Mouse (Mus musculus) MEL (cell line): ENCODE measurements at regions not wholly inside any gene's neighbourhood (a gene's known extent, or its start where the extent isn't known, plus 50 kb on each side); places are given as distances from the start of the nearest gene placed in this dataset.

Experiments
- DNase-seq: peaks from one replicate; pipeline ENCODE4 v3.0.0; 2011; ENCODE audit warnings: low read depth, low spot score
- H3K27ac ChIP-seq: 2 replicates; pipeline ENCODE4 v1.5.1; 2012; ENCODE audit warnings: low read depth, mild to moderate bottlenecking, control low read depth, low read length, moderate library complexity; ENCODE audit not compliant: control insufficient read depth
- H3K27me3 ChIP-seq, 2 experiments: fragments of 150-350 bp in 1 of 2; sonication (generic) in 1 of 2; 2 replicates each; pipeline ENCODE4 v1.6.1; 2012; ENCODE audit warnings: low read length in 2 of 2, mild to moderate bottlenecking in 2 of 2, improper control_type of control experiment in 1 of 2, moderate library complexity in 1 of 2; ENCODE audit not compliant: insufficient read depth in 2 of 2, control insufficient read depth in 1 of 2
- H3K36me3 ChIP-seq, 2 experiments: 2 replicates each; pipeline ENCODE4 v1.6.1; 2012 to 2014; ENCODE audit warnings: low read length in 2 of 2, improper control_type of control experiment in 1 of 2, inconsistent platforms in 1 of 2, mild to moderate bottlenecking in 1 of 2; ENCODE audit not compliant: insufficient read depth in 2 of 2, control insufficient read depth in 1 of 2
- H3K4me1 ChIP-seq, 2 experiments: fragments of 150-350 bp in 1 of 2; sonication (generic) in 1 of 2; 2 replicates each; pipeline ENCODE4 v1.6.1; 2012; ENCODE audit warnings: low read length in 2 of 2, improper control_type of control experiment in 1 of 2, mild to moderate bottlenecking in 1 of 2; ENCODE audit not compliant: insufficient read depth in 2 of 2, control insufficient read depth in 1 of 2
- H3K4me3 ChIP-seq, 2 experiments: fragments of 150-350 bp in 1 of 2; sonication (generic) in 1 of 2; 2 replicates each; pipeline ENCODE4 v1.5.1; 2012; ENCODE audit warnings: low read depth in 2 of 2, low read length in 2 of 2, mild to moderate bottlenecking in 2 of 2, moderate library complexity in 2 of 2, control low read depth in 1 of 2, improper control_type of control experiment in 1 of 2; ENCODE audit not compliant: control insufficient read depth in 1 of 2, insufficient read depth in 1 of 2
- H3K79me2 ChIP-seq: 2 replicates; pipeline ENCODE4 v1.6.1; 2012; ENCODE audit warnings: mild to moderate bottlenecking, low read length, moderate library complexity; ENCODE audit not compliant: control insufficient read depth, poor library complexity, insufficient read depth
- H3K9ac ChIP-seq: 2 replicates; pipeline ENCODE4 v1.6.1; 2012; ENCODE audit warnings: low read depth, mild to moderate bottlenecking, control low read depth, low read length, moderate library complexity; ENCODE audit not compliant: control insufficient read depth, poor library complexity, severe bottlenecking
- H3K9me3 ChIP-seq: fragments of 150-350 bp; sonication (generic); replicated peaks from 2 replicates; pipeline ENCODE4 v1.6.1; 2012; ENCODE audit warnings: mild to moderate bottlenecking, low read length, improper control_type of control experiment, moderate library complexity; ENCODE audit not compliant: insufficient read depth
- BHLHE40 ChIP-seq: IDR thresholded peaks from 2 replicates; pipeline ENCODE4 v1.6.1; 2012; ENCODE audit warnings: low read depth, mild to moderate bottlenecking, inconsistent platforms, low read length, improper control_type of control experiment, borderline replicate concordance
- CTCF ChIP-seq, 3 experiments: IDR thresholded peaks in 2 of 3; conservative IDR thresholded peaks in 1 of 3; 2 replicates each; pipeline ENCODE4 v1.5.1; 2011 to 2012; ENCODE audit warnings: low read length in 3 of 3, low read depth in 2 of 3, mild to moderate bottlenecking in 2 of 3, improper control_type of control experiment in 1 of 3, inconsistent platforms in 1 of 3, mixed read lengths in 1 of 3, moderate library complexity in 1 of 3; ENCODE audit not compliant: control insufficient read depth in 1 of 3, insufficient read depth in 1 of 3, poor library complexity in 1 of 3, severe bottlenecking in 1 of 3
- ETS1 ChIP-seq: IDR thresholded peaks from 2 replicates; pipeline ENCODE4 v1.6.1; 2012; ENCODE audit warnings: low read depth, mild to moderate bottlenecking, inconsistent platforms, low read length, improper control_type of control experiment, moderate library complexity
- GABPA ChIP-seq: IDR thresholded peaks from 2 replicates; pipeline ENCODE4 v1.6.1; 2012; ENCODE audit warnings: low read depth, mild to moderate bottlenecking, inconsistent platforms, low read length, improper control_type of control experiment, moderate library complexity
- KAT2A ChIP-seq: conservative IDR thresholded peaks from 2 replicates; pipeline ENCODE4 v1.6.1; 2012; ENCODE audit warnings: low read depth, low read length, improper control_type of control experiment, inconsistent platforms
- MAFK ChIP-seq: IDR thresholded peaks from 2 replicates; pipeline ENCODE4 v1.6.1; 2011; ENCODE audit warnings: low read depth, mild to moderate bottlenecking, low read length, improper control_type of control experiment, borderline replicate concordance
- MAZ ChIP-seq: IDR thresholded peaks from 2 replicates; pipeline ENCODE4 v1.6.1; 2012; ENCODE audit warnings: low read depth, mild to moderate bottlenecking, inconsistent platforms, low read length, improper control_type of control experiment
- MEF2A ChIP-seq: IDR thresholded peaks from 2 replicates; pipeline ENCODE4 v1.6.1; 2014; ENCODE audit warnings: low read depth, mild to moderate bottlenecking, inconsistent platforms, low read length, improper control_type of control experiment; ENCODE audit not compliant: poor library complexity, insufficient replicate concordance, severe bottlenecking; ENCODE audit errors: extremely low read depth
- MXI1 ChIP-seq: IDR thresholded peaks from 2 replicates; pipeline ENCODE4 v1.6.1; 2011; ENCODE audit warnings: mild to moderate bottlenecking, low read depth, low read length, improper control_type of control experiment
- MYB ChIP-seq: IDR thresholded peaks from 2 replicates; pipeline ENCODE4 v1.6.1; 2011; ENCODE audit warnings: mild to moderate bottlenecking, low read depth, low read length, improper control_type of control experiment
- MYC ChIP-seq: IDR thresholded peaks from 2 replicates; pipeline ENCODE4 v1.6.1; 2011; ENCODE audit warnings: low read depth, mild to moderate bottlenecking, low read length, improper control_type of control experiment, moderate library complexity
- SMC3 ChIP-seq: IDR thresholded peaks from 2 replicates; pipeline ENCODE4 v1.6.1; 2011; ENCODE audit warnings: low read depth, low read length, improper control_type of control experiment
- TAL1 ChIP-seq: IDR thresholded peaks from 2 replicates; pipeline ENCODE4 v1.6.1; 2012; ENCODE audit warnings: mild to moderate bottlenecking, inconsistent platforms, low read length, moderate library complexity, mixed read lengths
- TBP ChIP-seq: IDR thresholded peaks from 2 replicates; pipeline ENCODE4 v1.8.0; 2011; ENCODE audit warnings: low read depth, low read length, improper control_type of control experiment
- TCF12 ChIP-seq: IDR thresholded peaks from 2 replicates; pipeline ENCODE4 v1.6.1; 2014; ENCODE audit warnings: low read depth, mild to moderate bottlenecking, inconsistent platforms, low read length, improper control_type of control experiment, moderate library complexity
- UBTF ChIP-seq: IDR thresholded peaks from 2 replicates; pipeline ENCODE4 v1.6.1; 2012; ENCODE audit warnings: low read depth, mild to moderate bottlenecking, inconsistent platforms, low read length, improper control_type of control experiment, moderate library complexity, borderline replicate concordance; ENCODE audit not compliant: insufficient read depth
- ZMIZ1 ChIP-seq: IDR thresholded peaks from 2 replicates; pipeline ENCODE4 v1.6.1; 2012; ENCODE audit warnings: low read depth, mild to moderate bottlenecking, inconsistent platforms, low read length, improper control_type of control experiment, moderate library complexity
- ZNF384 ChIP-seq: IDR thresholded peaks from 2 replicates; pipeline ENCODE4 v1.6.1; 2012; ENCODE audit warnings: low read depth, mild to moderate bottlenecking, inconsistent platforms, low read length, improper control_type of control experiment

DNA sequence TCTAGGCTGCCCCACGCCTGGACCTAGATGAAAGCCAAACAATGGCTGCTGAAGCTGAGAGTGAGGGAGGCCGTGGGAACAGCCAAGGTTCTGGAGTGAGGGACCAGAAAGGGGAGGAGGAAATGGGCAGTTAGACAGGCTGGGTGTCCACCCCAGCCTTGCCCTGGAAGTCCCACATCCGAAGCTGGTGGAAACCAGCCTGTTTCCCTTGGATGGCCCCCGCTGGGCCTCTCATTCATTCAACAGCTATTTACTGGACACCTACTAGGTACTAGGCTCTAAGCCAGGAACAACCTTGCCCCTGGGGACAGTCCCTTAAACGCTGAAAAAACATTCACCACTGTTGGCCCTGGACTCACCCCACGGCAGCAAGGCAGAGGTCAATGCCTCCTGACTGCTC is 139.2 kb downstream of the Zfp36l2 start:
- Histone ChIP-seq H3K4me3 (no peak overlapping the region), H3K4me1 (no peaks in the 10 kb centered on the region), H3K79me2 (no peaks in the 10 kb centered on the region), H3K27ac (no peak overlapping the region), H3K9ac (no peak overlapping the region), H3K9me3 (no peaks in the 10 kb centered on the region), H3K36me3 (no peaks in the 10 kb centered on the region), H3K27me3 (no peaks in the 10 kb centered on the region)
- DNase-seq = no peak
- TF ChIP-seq BHLHE40 = no peak
- no peak for TF ChIP-seq ZNF384
- TF ChIP-seq MYC = no peak
- no peak for TF ChIP-seq UBTF
- no peak for TF ChIP-seq MAFK
- TF ChIP-seq ZMIZ1 = no peak
- no peak for TF ChIP-seq MEF2A
- TF ChIP-seq MYB = no peak
- no peak for TF ChIP-seq MXI1
- TF ChIP-seq MAZ = no peak
- TF ChIP-seq TBP = no peak
- TF ChIP-seq GABPA = no peak
- TF ChIP-seq TCF12 = no peak

- no peaks in the 10 kb centered on the region for H3K36me3 ChIP-seq
- no peak overlapping the region for H3K4me3 ChIP-seq
- H3K9me3 ChIP-seq = no peaks in the 10 kb centered on the region
- H3K27ac ChIP-seq = no peak overlapping the region
- TF ChIP-seq CTCF (IDR thresholded peaks at IDR 0.05 in 2 of 3, conservative IDR thresholded peaks at IDR 0.05 in 1 of 3; ENCODE audit: control insufficient read depth in 1 of 3, insufficient read depth in 1 of 3, low read depth in 2 of 3, low read length in 3 of 3, poor library complexity in 1 of 3, severe bottlenecking in 1 of 3) = peak; percentile 18 to 34 (median 32); a peak in 4 of 6 replicates
- no peak for TF ChIP-seq KAT2A
- 0 out of 2 replicates have a peak, but pooled peaks have one; percentile 20 for TF ChIP-seq SMC3
- TF ChIP-seq TAL1 = no peak
- TF ChIP-seq MYB = no peak
- no peak for TF ChIP-seq ETS1
- no peak for DNase-seq
- H3K9ac ChIP-seq = no peak overlapping the region
- no peaks in the 10 kb centered on the region for H3K27me3 ChIP-seq
- no peaks in the 10 kb centered on the region for H3K4me1 ChIP-seq
- no peaks in the 10 kb centered on the region for H3K79me2 ChIP-seq
Measured at GRCm38 (mm10) chr17:84047520-84047919, 140.2 kb downstream of the Zfp36l2 start.
